Mouse (Mus musculus): Measurements from ENCODE around the gene Gfod1. TPM values are rescaled to one million over a fixed set of nuclear protein-coding genes. Genes with fewer than 3 reads are reported as not detected.

The Gfod1 gene
- polyA plus RNA-seq, 1 experiment from 2014 or later, result 1.2 TPM

DNA sequence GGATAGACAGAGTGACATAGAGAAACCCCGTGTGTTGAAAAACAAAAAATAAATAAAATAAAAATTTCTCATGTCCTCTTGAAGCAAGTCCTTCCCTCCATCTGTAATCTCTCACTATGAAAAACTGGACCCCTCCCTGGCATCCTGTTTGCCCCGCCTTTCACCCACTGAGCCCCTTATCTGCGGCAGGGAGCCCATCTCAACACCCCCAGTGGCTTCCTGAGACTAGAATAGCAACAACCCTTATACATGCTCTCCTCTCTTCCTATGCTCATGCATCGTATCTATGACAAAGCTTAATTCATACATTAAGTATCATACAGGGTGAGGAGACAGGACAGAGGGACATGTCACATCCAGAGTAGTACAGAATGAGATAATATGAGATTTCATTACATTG, 68.0 kb downstream of the Gfod1 start:
- Histone ChIP-seq H3K9me3 (no peaks in the 10 kb centered on the region), H3K4me3 (no peak overlapping the region), H3K4me2 (no peak overlapping the region), H3K9ac (no peak overlapping the region), H3K4me1 (peaks cover 37% of the 10 kb centered on the region), H3K27ac (no peak overlapping the region), H3K36me3 (no peaks in the 10 kb centered on the region), H3K27me3 (no peaks in the 10 kb centered on the region)
- 74% methylated on average over 4 of the region's 4 CpGs for WGBS
- ATAC-seq (ENCODE audit: insufficient number of reproducible peaks, low FRiP score, low TSS enrichment, low read depth), result no peak

DNA sequence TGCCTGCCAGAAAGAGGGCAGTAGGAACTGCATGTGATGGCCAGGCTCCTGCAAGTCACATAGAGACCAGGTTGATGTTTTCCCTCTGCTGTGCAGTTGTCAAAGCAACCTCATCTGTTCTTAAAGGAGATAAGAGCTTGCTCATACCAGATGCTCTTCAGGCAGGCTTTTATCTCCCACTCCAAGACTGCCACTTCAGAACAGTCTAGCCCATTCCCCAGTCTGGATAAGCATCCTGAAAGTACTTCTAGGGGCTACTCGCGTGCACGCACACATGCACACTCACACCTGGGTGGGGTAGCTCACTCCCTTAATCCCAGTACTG, 68.4 kb downstream of the Gfod1 start:
- no peak for ATAC-seq (ENCODE audit: insufficient number of reproducible peaks, low FRiP score, low TSS enrichment, low read depth)
- no peak overlapping the region for H3K4me2 ChIP-seq
- no peaks in the 10 kb centered on the region for H3K9me3 ChIP-seq
- peaks cover 37% of the 10 kb centered on the region for H3K4me1 ChIP-seq
- H3K4me3 ChIP-seq, result no peak overlapping the region
- H3K27ac ChIP-seq, result no peak overlapping the region
- no peaks in the 10 kb centered on the region for H3K27me3 ChIP-seq
- H3K9ac ChIP-seq, result no peak overlapping the region
- H3K36me3 ChIP-seq, result no peaks in the 10 kb centered on the region
- 62% methylated on average over 3 of the region's 3 CpGs for WGBS

DNA sequence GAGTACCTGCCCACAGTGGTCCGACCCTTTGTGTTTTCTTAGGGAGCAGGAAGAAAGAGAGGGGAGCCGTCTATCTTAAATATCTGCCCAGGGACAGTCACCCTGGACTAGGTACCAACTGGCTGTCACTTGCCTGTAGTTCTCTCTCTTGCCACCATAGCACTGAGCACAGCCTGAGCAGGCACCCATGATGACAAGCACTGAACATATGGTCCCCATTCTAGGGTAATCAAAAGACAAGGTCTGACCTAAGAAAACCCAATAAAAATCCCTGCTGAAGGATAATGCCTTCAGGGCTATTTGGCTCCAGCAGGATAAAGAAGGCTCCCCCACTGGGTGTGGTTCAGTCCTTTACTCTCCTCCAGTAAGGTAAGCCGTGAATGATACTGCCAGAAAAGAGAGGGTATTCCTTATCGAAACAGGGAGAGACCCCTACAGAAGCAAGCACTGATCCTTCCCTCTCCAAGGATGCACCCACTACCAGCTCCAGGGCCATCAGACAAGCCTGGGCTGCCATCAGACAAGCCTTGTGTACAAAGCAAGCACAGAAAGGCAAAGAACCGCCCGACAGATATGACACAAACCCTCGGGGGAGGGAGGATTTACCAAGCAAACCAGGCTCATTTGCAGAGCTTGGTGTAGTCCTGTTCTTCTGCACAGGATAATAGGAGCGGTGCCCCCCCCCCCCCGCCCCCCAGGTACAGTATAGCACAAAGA, 68.9 kb downstream of the Gfod1 start:
- Histone ChIP-seq H3K4me3 (no peak overlapping the region), H3K27me3 (no peaks in the 10 kb centered on the region), H3K27ac (no peak overlapping the region), H3K9me3 (no peaks in the 10 kb centered on the region), H3K9ac (no peak overlapping the region), H3K36me3 (no peaks in the 10 kb centered on the region), H3K4me1 (peaks cover 42% of the 10 kb centered on the region), H3K4me2 (no peak overlapping the region)
- no peak for ATAC-seq (ENCODE audit: insufficient number of reproducible peaks, low FRiP score, low TSS enrichment, low read depth)
- 41% methylated on average over 9 of the region's 9 CpGs for WGBS

DNA sequence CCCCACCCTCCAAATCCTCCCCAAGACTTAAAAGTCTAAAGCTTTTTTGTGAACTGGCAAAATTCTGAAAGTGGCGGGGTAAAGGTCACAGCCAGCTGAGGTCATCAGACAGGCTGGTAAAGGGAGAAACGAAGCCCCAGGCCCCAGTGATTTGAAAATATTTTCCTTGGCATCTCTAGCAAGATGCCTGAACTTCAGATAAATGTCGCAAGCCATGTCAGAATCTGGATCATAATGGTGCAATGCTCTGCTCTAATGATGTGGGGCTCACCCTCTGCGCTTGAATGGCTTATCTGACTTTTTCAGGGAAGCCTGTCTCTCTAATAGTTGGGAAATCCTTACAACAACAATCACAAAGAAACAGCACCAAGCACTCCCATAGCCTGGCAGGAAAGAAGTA, 70.6 kb downstream of the Gfod1 start:
- no peak overlapping the region for H3K4me2 ChIP-seq
- H3K27me3 ChIP-seq, result no peaks in the 10 kb centered on the region
- no peak overlapping the region for H3K4me3 ChIP-seq
- no peak for ATAC-seq (ENCODE audit: insufficient number of reproducible peaks, low FRiP score, low TSS enrichment, low read depth)
- peak overlapping the region; percentile 22; the same call in 1 of the 2 replicates for H3K27ac ChIP-seq
- no peak overlapping the region for H3K9ac ChIP-seq
- H3K4me1 ChIP-seq, result peaks cover 52% of the 10 kb centered on the region
- no peaks in the 10 kb centered on the region for H3K9me3 ChIP-seq
- H3K36me3 ChIP-seq, result no peaks in the 10 kb centered on the region
- 69% methylated on average over 4 of the region's 4 CpGs for WGBS

DNA sequence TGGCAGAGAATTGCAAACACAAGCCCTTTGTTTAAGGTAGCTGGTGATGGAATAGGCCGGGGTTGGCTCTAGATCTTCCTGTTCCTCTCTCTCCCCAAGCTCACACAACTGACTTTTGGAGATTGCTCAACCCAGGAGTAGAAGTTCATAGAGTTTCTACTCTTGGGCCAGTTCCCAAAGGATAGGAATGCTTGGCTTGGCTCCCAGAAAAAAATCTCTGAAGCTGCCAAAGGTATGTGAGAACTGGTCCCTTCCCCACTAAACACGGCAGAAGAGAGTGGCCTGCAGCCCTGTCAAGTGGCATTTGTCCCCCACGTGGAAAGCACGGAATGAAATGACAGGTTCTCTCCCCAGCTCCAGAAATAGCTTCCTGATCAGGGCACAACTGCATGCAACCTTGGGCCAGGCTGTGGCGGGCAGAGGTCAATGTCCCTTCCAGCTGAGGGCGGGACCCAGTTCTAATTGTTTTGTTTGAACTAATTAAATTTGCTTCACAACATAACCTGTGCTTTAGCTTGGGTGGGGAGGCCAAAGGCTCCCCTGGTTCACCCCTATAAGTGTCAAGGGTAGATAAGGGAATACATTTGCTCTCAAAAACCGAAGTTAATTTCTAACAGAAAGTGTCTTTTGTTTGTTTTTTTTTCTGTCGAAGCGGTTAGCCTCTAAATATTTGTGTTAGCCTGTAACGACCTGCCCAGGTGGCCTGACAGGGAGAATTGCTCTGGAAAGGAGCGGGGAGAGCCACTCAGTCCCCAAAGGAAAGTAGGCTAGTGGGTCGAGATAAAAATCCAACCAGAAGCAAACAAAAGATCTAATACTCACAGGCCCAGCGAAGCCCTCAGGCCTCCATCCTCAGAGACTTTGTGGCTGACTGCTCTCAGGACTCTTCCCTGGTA, 71.8 kb downstream of the Gfod1 start:
- Histone ChIP-seq H3K27ac (peak overlapping the region; percentile 67), H3K9me3 (no peaks in the 10 kb centered on the region), H3K4me2 (no peak overlapping the region), H3K27me3 (no peaks in the 10 kb centered on the region), H3K9ac (no peak overlapping the region), H3K36me3 (no peaks in the 10 kb centered on the region), H3K4me3 (no peak overlapping the region), H3K4me1 (peaks cover 57% of the 10 kb centered on the region)
- WGBS, result 26% methylated on average over 13 of the region's 13 CpGs
- ATAC-seq (ENCODE audit: insufficient number of reproducible peaks, low FRiP score, low TSS enrichment, low read depth), result no peak

DNA sequence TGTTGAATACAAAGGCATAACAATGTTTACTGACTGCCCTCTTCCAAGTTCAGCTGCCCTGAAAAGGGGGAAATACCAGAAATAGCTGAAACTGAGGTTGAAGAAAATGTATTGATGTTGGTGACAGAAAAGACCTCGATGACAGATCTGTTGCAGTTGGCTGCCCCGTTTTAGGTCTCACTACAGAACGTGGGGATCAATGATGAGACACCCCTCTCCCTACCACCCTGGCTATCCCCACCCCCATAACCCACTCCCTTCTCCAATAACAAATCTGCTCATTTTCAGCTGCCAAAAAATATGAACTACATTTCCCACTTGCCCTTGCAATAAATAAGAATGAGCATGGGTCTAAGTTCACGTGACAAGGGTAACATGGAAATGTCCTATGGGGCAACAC, 73.1 kb downstream of the Gfod1 start:
- H3K27me3 ChIP-seq, result no peaks in the 10 kb centered on the region
- H3K36me3 ChIP-seq, result no peaks in the 10 kb centered on the region
- no peaks in the 10 kb centered on the region for H3K9me3 ChIP-seq
- peak overlapping the region; percentile 77 for H3K27ac ChIP-seq
- no peak overlapping the region for H3K4me2 ChIP-seq
- no peak overlapping the region for H3K9ac ChIP-seq
- WGBS, result 49% methylated on average over 4 of the region's 4 CpGs
- H3K4me3 ChIP-seq, result no peak overlapping the region
- H3K4me1 ChIP-seq, result peaks cover 55% of the 10 kb centered on the region
- no peak for ATAC-seq (ENCODE audit: insufficient number of reproducible peaks, low FRiP score, low TSS enrichment, low read depth)

DNA sequence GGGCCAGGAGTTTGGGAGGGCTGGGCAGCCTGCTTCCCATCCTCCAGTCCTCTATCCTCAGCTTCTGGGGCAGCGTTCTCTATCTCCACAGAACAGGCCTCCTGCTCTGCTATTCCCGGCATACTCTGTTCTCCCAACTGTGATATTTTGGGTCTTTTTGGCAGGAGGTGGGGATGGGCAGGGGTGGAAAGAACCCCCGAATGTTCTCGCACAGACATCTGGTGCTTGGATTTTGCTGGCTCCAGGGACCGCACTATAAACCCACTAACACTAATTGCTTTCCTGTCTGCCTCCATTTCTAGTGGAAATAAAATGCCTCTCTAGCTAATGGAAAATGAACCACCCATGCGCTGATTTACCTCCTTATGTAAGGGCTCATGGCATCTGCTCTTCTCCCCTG, 73.7 kb downstream of the Gfod1 start:
- 30% methylated on average over 6 of the region's 6 CpGs for WGBS
- Histone ChIP-seq H3K9ac (no peak overlapping the region), H3K4me2 (no peak overlapping the region), H3K4me3 (no peak overlapping the region), H3K27ac (peak overlapping the region; percentile 77), H3K27me3 (no peaks in the 10 kb centered on the region), H3K9me3 (no peaks in the 10 kb centered on the region), H3K4me1 (peaks cover 53% of the 10 kb centered on the region), H3K36me3 (no peaks in the 10 kb centered on the region)
- no peak; the same call in 1 of the 2 replicates for ATAC-seq (ENCODE audit: insufficient number of reproducible peaks, low FRiP score, low TSS enrichment, low read depth)

DNA sequence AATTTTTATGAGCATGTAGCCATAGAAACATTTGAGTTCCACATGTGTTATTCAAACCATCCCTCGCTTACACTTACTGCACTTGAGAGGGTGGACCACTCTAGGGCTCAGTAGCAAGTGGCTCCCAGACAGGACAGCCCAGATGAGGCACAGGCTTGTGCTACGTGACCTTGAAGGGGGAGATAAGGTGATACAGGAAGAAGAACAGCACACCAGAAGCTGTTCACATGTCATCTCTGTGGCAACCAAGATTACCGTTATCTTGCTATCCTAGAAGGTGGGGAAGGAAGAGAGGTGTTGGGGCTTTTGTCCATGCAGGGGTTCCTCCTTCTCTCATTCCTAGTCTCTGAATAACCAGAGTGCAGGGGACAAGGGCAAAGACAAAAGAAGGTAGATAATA, 74.2 kb downstream of the Gfod1 start:
- Histone ChIP-seq H3K27me3 (no peaks in the 10 kb centered on the region), H3K4me2 (no peak overlapping the region), H3K4me3 (no peak overlapping the region), H3K36me3 (no peaks in the 10 kb centered on the region), H3K4me1 (peaks cover 50% of the 10 kb centered on the region), H3K9ac (no peak overlapping the region), H3K9me3 (no peaks in the 10 kb centered on the region), H3K27ac (peak overlapping the region; percentile 77)
- no peak for ATAC-seq (ENCODE audit: insufficient number of reproducible peaks, low FRiP score, low TSS enrichment, low read depth)
- WGBS, result 78% methylated on average over 3 of the region's 3 CpGs

DNA sequence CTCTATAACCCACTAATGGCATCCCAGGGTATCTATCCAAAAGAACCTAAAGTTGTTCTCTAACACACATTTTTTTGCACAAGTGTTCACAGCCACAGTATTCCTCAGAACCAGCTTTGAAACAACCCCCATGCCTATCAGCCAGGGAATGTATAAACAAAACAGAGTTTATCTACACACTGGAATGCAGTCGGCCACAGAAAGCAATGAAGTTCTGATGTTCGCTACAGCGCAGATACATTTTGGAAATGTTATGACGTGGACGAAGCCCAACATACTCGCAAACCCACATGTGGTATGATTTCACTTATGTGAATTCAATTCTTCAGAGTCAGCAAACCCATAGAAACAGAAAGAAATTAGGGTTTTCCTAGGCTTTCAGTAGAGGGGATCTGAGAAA, 75.8 kb downstream of the Gfod1 start:
- Histone ChIP-seq H3K9me3 (no peaks in the 10 kb centered on the region), H3K27ac (peak overlapping the region; percentile 33; the same call in 1 of the 2 replicates), H3K9ac (no peak overlapping the region), H3K4me2 (no peak overlapping the region), H3K4me3 (no peak overlapping the region), H3K4me1 (peaks cover 44% of the 10 kb centered on the region), H3K36me3 (no peaks in the 10 kb centered on the region), H3K27me3 (no peaks in the 10 kb centered on the region)
- ATAC-seq (ENCODE audit: insufficient number of reproducible peaks, low FRiP score, low TSS enrichment, low read depth), result no peak
- WGBS, result 44% methylated on average over 6 of the region's 6 CpGs

DNA sequence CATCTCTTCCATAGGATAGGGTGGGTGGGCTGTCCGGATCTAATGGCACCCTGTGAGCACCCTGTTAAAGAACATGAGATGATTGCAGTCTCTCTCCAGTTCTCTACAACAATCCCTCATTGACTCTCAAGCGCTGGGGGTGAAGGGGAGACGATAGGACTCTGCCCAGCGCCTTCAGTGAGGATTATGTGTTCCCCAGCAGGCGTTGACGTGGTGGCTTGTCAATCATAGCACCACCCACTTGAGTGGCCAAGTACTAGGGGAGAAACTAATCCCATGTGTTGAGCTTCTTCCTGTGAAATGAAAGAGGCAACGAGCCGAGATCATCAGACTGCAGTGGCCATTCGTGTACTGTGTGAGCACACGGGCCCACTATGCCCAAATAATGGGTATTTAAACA, 77.9 kb downstream of the Gfod1 start:
- H3K4me1 ChIP-seq, result peaks cover 25% of the 10 kb centered on the region
- no peaks in the 10 kb centered on the region for H3K9me3 ChIP-seq
- H3K27ac ChIP-seq, result no peak overlapping the region
- WGBS, result 74% methylated on average over 10 of the region's 10 CpGs
- H3K9ac ChIP-seq, result no peak overlapping the region
- no peak overlapping the region for H3K4me2 ChIP-seq
- no peaks in the 10 kb centered on the region for H3K27me3 ChIP-seq
- ATAC-seq (ENCODE audit: insufficient number of reproducible peaks, low FRiP score, low TSS enrichment, low read depth), result no peak
- no peak overlapping the region for H3K4me3 ChIP-seq
- H3K36me3 ChIP-seq, result no peaks in the 10 kb centered on the region

DNA sequence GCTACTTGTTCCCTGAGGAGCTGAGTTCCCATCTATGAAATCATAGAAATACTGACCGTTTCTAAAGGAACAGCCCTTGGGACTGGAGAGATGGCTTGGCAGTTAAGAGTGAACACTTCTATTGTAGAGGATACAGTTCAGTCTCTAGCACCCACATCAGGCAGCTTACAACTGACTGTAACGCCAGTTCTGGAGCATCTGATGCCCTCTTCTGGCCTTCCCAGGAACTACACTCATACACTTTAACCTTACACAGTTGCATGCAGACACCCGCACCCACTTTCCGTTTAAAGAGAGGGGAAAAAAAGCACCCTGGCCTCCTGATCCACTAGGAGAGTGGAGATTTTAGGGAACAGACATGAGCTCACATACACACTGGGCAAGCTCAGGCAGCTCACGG, 78.8 kb downstream of the Gfod1 start:
- Histone ChIP-seq H3K4me1 (peaks cover 24% of the 10 kb centered on the region), H3K27me3 (no peaks in the 10 kb centered on the region), H3K9ac (no peak overlapping the region), H3K36me3 (no peaks in the 10 kb centered on the region), H3K4me2 (no peak overlapping the region), H3K27ac (no peak overlapping the region), H3K4me3 (no peak overlapping the region), H3K9me3 (no peaks in the 10 kb centered on the region)
- no peak for ATAC-seq (ENCODE audit: insufficient number of reproducible peaks, low FRiP score, low TSS enrichment, low read depth)
- WGBS, result 68% methylated on average over 5 of the region's 5 CpGs

DNA sequence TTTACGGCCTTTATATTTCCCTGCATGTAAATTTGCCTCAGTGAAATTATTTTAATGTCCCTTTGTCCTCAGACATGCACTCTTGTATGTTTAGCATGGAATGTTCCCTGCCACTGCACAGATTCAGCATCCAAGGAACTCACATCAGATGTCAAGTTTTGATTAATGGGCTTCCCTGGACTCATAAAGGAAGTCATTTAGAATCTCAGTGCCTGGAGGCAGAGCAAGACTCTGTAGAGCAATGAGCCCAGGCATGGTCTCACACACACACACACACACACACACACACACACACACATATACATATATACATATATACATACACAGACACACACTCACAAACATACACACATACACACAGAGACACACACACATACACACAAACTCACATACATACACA, 81.9 kb downstream of the Gfod1 start:
- ATAC-seq (ENCODE audit: insufficient number of reproducible peaks, low FRiP score, low TSS enrichment, low read depth), result no peak
- 57% methylated on average over 1 of the region's 1 CpGs for WGBS
- no peak overlapping the region for H3K4me2 ChIP-seq
- no peak overlapping the region for H3K9ac ChIP-seq
- H3K36me3 ChIP-seq, result no peaks in the 10 kb centered on the region
- no peak overlapping the region for H3K4me3 ChIP-seq
- peaks cover 22% of the 10 kb centered on the region for H3K4me1 ChIP-seq
- H3K9me3 ChIP-seq, result no peaks in the 10 kb centered on the region
- no peaks in the 10 kb centered on the region for H3K27me3 ChIP-seq
- H3K27ac ChIP-seq, result no peak overlapping the region

All from limb, embryonic 15.5 days (tissue).